ENCODE assay signal across 8 mouse cellular contexts in genomic region chr2:167014702-167015381, GRCm38 (mm10). TPM values are rescaled to one million over a fixed set of nuclear protein-coding genes. Genes with fewer than 3 reads are reported as not detected.
DNase-seq lines count a peak whose midpoint lies in the region; ATAC-seq lines count a peak whose summit lies in the region.

Ddx27 (plus strand) TSS chr2:167015193.

- peak; percentile 98 for ATAC-seq in megakaryocyte progenitor cell, adult 5-6 weeks (replicated peaks; ENCODE audit: poor library complexity)

- DNase-seq in adipocyte (ENCODE audit: low spot score) = peak; percentile 94
- peak; percentile 98 for DNase-seq in embryo, embryonic 10 days (ENCODE audit: low spot score)
- peak; percentile 93 for DNase-seq in gastrocnemius, postnatal 10 days
- peak; percentile 98 for DNase-seq in induced T-regulatory cell, adult 2 months (ENCODE audit: low read depth)
- peak; percentile 66 to 93 for DNase-seq in left cerebral cortex, adult 9 months (ENCODE audit: low spot score in 2 of 2)
- peak; percentile 93 for DNase-seq in right cerebral cortex, postnatal 14 days
- peak; percentile 87 to 93 for DNase-seq in urinary bladder, postnatal 36 days (ENCODE audit: low spot score in 2 of 2)

RNA-seq across cellular contexts. Expression of gene Ddx27, which starts in this region (rescaled TPM):
- 10 to 100 TPM; 11.9 to 16.9 TPM for total RNA-seq in gastrocnemius, postnatal 10 days (2021)
- total RNA-seq in megakaryocyte progenitor cell, adult 5-6 weeks (2015) = 34.4 and 35.0 TPM in 2 replicates
- 105 and 132 TPM in 2 replicates for total RNA-seq in megakaryocyte progenitor cell, adult 5-6 weeks (2017)

Comparison
In these comparisons a context has a peak if more than half of its experiments do, and no peak if none do; other contexts are left out.
1. Peak in every context shown above with its lines: DNase-seq and ATAC-seq.